Mouse (Mus musculus) ES-Bruce4 (cell line): ENCODE measurements around the gene Fstl4. TPM values are rescaled to one million over a fixed set of nuclear protein-coding genes. Genes with fewer than 3 reads are reported as not detected.

ENCODE experiments used
- H3K27ac ChIP-seq: 2 replicates; pipeline ENCODE4 v1.5.1; 2012; ENCODE audit warnings: low read length, inconsistent platforms; ENCODE audit not compliant: insufficient read depth
- H3K27me3 ChIP-seq: 2 replicates; pipeline ENCODE4 v1.6.1; 2012; ENCODE audit warnings: mild to moderate bottlenecking, low read length, inconsistent platforms; ENCODE audit not compliant: control insufficient read depth, poor library complexity, insufficient read depth, severe bottlenecking
- H3K36me3 ChIP-seq: 2 replicates; pipeline ENCODE4 v1.6.1; 2012; ENCODE audit warnings: inconsistent platforms, mild to moderate bottlenecking, low read length, moderate library complexity; ENCODE audit not compliant: control insufficient read depth, poor library complexity, insufficient read depth, severe bottlenecking
- H3K4me1 ChIP-seq: one replicate; pipeline ENCODE4 v1.8.1; 2011; ENCODE audit warnings: low read length; ENCODE audit not compliant: control insufficient read depth, insufficient read depth
- H3K4me3 ChIP-seq: 2 replicates; pipeline ENCODE4 v1.5.1; 2011; ENCODE audit warnings: low read depth, mild to moderate bottlenecking, low read length
- H3K9ac ChIP-seq: 2 replicates; pipeline ENCODE4 v1.6.1; 2012; ENCODE audit warnings: low read depth, mild to moderate bottlenecking, inconsistent platforms; ENCODE audit not compliant: poor library complexity, severe bottlenecking
- H3K9me3 ChIP-seq: replicated peaks from 2 replicates; pipeline ENCODE4 v1.6.1; 2012; ENCODE audit warnings: mild to moderate bottlenecking, low read length, inconsistent platforms; ENCODE audit not compliant: control insufficient read depth, poor library complexity, insufficient read depth, severe bottlenecking
- CTCF ChIP-seq: IDR thresholded peaks from one replicate; pipeline ENCODE4 v1.8.1; 2011; ENCODE audit warnings: low read depth, low read length
- EP300 ChIP-seq: IDR thresholded peaks from 2 replicates; pipeline ENCODE4 v1.6.1; 2011; ENCODE audit warnings: low read depth, low read length; ENCODE audit not compliant: insufficient read depth
- POLR2A ChIP-seq: IDR thresholded peaks from one replicate; pipeline ENCODE4 v1.8.1; 2011; ENCODE audit warnings: low read length; ENCODE audit not compliant: insufficient read depth
- polyA plus RNA-seq: library from polyadenylated mRNA; stranded (reverse); fragments of >200 nt; gene quantifications from 2 replicates; pipeline ENCODE4 v1.2.4, GENCODE M21; 2011; ENCODE audit warnings: low read depth; ENCODE audit not compliant: missing spikeins, insufficient read depth, insufficient read length

Gene Fstl4
- polyA plus RNA-seq, 1 experiment: not detected

DNA sequence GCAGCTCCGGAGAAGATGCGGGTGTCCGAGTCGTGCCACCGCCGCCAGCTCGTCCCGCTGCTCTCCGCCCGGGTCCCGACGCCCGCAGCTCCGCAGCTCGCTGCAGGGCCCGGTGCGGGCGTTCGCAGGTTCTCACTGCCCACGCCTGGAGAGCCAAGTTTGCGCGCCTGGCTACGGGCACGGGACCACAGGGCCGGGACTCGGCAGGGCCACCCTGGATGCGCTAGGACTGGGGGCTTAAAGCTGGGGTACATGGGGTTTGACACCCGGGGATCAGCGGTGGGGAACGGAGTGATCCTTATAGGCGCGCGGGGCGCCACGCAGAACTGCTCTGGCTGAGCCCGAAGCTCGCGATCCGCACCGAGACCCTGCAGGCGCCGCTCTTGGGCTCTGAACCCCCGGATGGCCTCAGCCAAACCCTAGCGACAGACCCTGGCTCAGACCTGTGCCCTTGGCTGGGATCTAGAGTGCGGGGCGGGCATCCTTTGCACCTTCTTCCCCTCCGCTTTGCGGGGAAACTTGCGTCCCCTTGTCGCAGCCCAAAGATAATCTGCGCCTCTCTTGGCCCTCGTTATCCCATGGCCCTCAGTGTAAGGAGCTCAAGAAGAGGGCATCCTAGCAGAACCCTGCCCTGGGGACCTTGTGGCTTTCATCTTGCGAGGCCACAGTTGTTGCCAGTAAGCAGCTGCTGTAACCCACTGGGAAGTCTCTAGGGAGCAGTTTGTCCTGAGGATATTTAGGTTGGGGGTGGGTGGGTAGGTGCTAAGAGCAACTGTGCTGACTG lies 652 bp downstream of the Fstl4 start:
- Histone ChIP-seq H3K27me3 (peaks cover 18% of the 10 kb centered on the region; the same call in 1 of the 2 replicates), H3K27ac (no peak overlapping the region), H3K9ac (peak overlapping the region; percentile 63), H3K4me3 (peak overlapping the region; percentile 63), H3K4me1 (no peaks in the 10 kb centered on the region), H3K36me3 (no peaks in the 10 kb centered on the region), H3K9me3 (no peaks in the 10 kb centered on the region)
- no peak for TF ChIP-seq CTCF
- TF ChIP-seq POLR2A: no peak
- TF ChIP-seq EP300: no peak

DNA sequence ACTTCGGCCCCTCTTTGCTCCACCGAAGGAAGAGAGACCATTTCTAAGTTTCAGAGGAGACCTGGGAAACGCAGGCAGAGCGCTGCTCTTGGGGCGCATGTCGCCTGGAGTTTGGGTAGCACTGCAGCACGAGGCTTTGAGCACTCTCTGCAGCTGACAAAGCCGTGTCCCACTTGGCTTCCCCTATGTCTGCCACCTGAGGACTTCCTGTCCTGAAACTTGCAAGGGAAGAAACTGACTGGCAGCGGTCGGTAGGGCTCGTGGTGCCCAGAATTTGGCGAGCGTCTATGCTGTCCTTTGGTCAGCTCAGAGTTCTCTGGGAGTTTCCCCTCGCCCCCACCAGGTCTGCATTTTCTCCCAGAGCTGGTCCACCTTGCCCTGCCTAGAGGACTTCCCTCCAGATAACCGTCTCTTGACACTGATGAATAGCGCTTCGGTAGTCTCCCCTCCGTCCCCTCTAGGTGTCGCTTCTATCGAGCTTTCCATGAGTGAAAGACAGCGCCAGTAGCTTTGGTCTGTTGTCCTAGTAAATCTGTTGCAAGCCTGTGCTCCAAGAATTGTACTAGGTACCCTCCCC lies 1.3 kb downstream of the Fstl4 start:
- peaks cover 18% of the 10 kb centered on the region; the same call in 1 of the 2 replicates for H3K27me3 ChIP-seq

DNA sequence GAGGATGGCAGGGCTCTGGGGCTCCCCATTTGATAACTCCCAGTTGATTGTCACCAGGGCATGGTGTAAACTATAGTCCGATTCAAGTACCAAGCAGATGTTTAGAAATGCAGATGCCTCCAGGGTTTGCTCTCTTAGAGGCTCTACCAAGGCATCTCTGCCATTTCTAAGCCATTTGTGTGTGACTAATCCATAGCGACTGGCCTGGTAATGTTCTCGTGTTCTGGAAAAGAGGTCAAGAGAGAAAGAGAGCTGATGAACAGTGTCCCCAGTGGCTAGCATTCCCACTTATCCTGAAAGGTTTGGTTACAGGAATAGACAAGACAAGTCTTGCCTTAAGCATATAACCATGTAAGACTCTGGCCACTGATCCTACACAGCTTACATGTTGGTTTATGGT lies 3.5 kb downstream of the Fstl4 start:
- Histone ChIP-seq H3K27me3 (peaks cover 14% of the 10 kb centered on the region; the same call in 1 of the 2 replicates), H3K27ac (no peak overlapping the region), H3K4me3 (no peak overlapping the region), H3K4me1 (no peaks in the 10 kb centered on the region), H3K36me3 (no peaks in the 10 kb centered on the region), H3K9ac (no peak overlapping the region), H3K9me3 (no peaks in the 10 kb centered on the region)
- TF ChIP-seq POLR2A (no peak), CTCF (no peak), EP300 (no peak)

More for the DNA sequence above, 1.3 kb downstream of the Fstl4 start:
- Histone ChIP-seq H3K4me1 (no peaks in the 10 kb centered on the region), H3K4me3 (no peak overlapping the region), H3K9me3 (no peaks in the 10 kb centered on the region), H3K9ac (no peak overlapping the region), H3K36me3 (no peaks in the 10 kb centered on the region), H3K27ac (no peak overlapping the region)
- TF ChIP-seq POLR2A: no peak
- peak; percentile 23 for TF ChIP-seq CTCF

DNA sequence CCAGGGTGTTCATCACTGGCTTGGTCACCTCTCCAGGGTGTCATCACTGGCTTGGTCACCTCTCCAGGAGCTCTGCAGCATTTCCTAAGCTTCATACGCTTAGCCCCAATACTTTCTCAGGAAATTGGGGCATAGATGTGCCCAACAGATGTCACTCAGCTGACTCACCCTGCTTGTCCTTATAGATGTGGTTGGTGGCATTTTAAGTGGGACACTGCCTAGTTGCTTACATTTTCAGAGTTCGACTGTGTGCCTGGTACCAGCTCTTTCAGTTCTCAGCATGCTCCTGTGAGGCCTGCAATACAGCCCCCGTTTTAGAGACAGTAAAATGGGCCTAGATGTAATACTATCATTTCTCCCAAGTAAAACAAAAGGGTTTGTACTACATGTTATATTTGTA lies 8.6 kb downstream of the Fstl4 start:
- no peak for TF ChIP-seq CTCF
- no peak for TF ChIP-seq POLR2A
- no peak for TF ChIP-seq EP300
- no peaks in the 10 kb centered on the region for H3K36me3 ChIP-seq
- no peaks in the 10 kb centered on the region for H3K9me3 ChIP-seq
- H3K27ac ChIP-seq: no peak overlapping the region
- no peaks in the 10 kb centered on the region for H3K4me1 ChIP-seq
- no peak overlapping the region for H3K4me3 ChIP-seq
- H3K27me3 ChIP-seq: no peaks in the 10 kb centered on the region
- H3K9ac ChIP-seq: no peak overlapping the region

DNA sequence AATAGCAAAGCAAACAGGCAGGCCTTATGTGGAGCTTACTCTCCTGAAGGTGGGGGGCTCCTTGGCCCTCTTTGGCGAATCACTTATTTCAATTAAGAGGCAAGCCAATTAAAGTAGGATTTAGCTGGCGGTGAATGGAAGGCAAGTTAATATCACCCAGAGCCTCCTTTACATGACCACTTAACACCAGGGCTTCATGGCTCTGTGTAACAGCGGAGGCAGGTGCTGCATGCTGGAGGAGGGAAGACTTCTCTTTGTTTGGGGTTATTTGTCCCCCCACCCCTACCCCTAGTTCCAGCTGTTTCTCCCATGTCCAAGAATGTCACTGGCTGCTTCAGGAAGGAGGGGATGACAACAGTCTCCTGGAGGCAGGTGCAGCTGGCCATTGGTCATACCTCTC lies 10.9 kb downstream of the Fstl4 start:
- H3K9me3 ChIP-seq: no peaks in the 10 kb centered on the region

DNA sequence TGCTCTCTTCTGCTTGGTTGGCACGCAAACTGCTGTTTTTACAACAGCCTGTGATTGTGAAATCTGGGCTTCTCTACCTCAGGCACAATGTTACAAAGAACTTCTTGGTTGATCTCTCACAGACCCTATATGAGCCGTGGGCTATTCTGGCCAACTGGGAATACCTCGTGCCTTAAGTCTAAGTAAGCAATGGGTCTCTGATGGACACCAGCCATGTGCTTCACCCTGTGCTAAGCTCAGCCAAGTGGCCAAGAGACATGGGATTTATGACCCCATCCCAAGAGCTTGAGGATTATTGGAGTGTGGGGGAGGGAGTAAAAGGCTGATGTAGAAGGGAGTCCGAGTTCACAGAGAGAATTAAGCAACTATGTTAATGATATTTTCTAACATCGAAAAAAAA lies 18.0 kb downstream of the Fstl4 start:
- Histone ChIP-seq H3K9me3 (no peaks in the 10 kb centered on the region), H3K27ac (no peak overlapping the region), H3K4me1 (no peaks in the 10 kb centered on the region), H3K9ac (no peak overlapping the region), H3K27me3 (no peaks in the 10 kb centered on the region), H3K4me3 (no peak overlapping the region), H3K36me3 (no peaks in the 10 kb centered on the region)
- no peak for TF ChIP-seq CTCF
- no peak for TF ChIP-seq POLR2A
- TF ChIP-seq EP300: no peak

More for the DNA sequence above, 10.9 kb downstream of the Fstl4 start:
- H3K27ac ChIP-seq: no peak overlapping the region
- no peaks in the 10 kb centered on the region for H3K27me3 ChIP-seq
- H3K4me1 ChIP-seq: no peaks in the 10 kb centered on the region
- H3K4me3 ChIP-seq: no peak overlapping the region
- no peak overlapping the region for H3K9ac ChIP-seq
- TF ChIP-seq EP300: no peak
- no peak for TF ChIP-seq POLR2A
- TF ChIP-seq CTCF: no peak
- no peaks in the 10 kb centered on the region for H3K36me3 ChIP-seq
